Mouse (Mus musculus) myocyte (in vitro differentiated cells): ENCODE results near the gene Kif26b. TPM values are rescaled to one million over a fixed set of nuclear protein-coding genes. Genes with fewer than 3 reads are reported as not detected.

Experiments
- H3K27me3 ChIP-seq: one replicate; pipeline ENCODE4 v1.6.1; 2011; ENCODE audit not compliant: control insufficient read depth, insufficient read depth, insufficient read length
- H3K36me3 ChIP-seq: one replicate; pipeline ENCODE4 v1.6.1; 2011; ENCODE audit not compliant: control insufficient read depth, insufficient read depth
- H3K4me2 ChIP-seq: one replicate; pipeline ENCODE4 v1.6.1; 2011; ENCODE audit warnings: low read depth, control low read depth
- H3K4me3 ChIP-seq: one replicate; pipeline ENCODE4 v1.5.1; 2011; ENCODE audit warnings: mild to moderate bottlenecking, control low read depth, moderate library complexity
- H3K79me2 ChIP-seq: one replicate; pipeline ENCODE4 v1.6.1; 2011; ENCODE audit not compliant: control insufficient read depth, insufficient read depth
- H3ac ChIP-seq: one replicate; pipeline ENCODE4 v1.6.1; 2011; ENCODE audit not compliant: control insufficient read depth, insufficient read length
- CEBPB ChIP-seq: IDR thresholded peaks from 2 replicates; pipeline ENCODE4 v1.6.1; 2011; ENCODE audit warnings: mild to moderate bottlenecking, moderate library complexity; ENCODE audit not compliant: poor library complexity, insufficient read depth, severe bottlenecking
- E2F4 ChIP-seq: IDR thresholded peaks from one replicate; pipeline ENCODE4 v1.6.1; 2011; ENCODE audit warnings: mild to moderate bottlenecking, control low read depth, moderate library complexity; ENCODE audit not compliant: insufficient read depth
- MAX ChIP-seq: IDR thresholded peaks from one replicate; pipeline ENCODE4 v1.6.1; 2011; ENCODE audit warnings: low read depth, mild to moderate bottlenecking, control low read depth
- MYOD1 ChIP-seq, 3 experiments: IDR thresholded peaks; one replicate each; pipeline ENCODE4 v1.6.1; 2011; ENCODE audit warnings: control low read depth in 2 of 3, low read depth in 2 of 3, mild to moderate bottlenecking in 2 of 3, moderate library complexity in 1 of 3; ENCODE audit not compliant: insufficient read length in 2 of 3, control insufficient read depth in 1 of 3
- MYOG ChIP-seq, 3 experiments: IDR thresholded peaks; one replicate each; pipeline ENCODE4 v1.6.1; 2011; ENCODE audit warnings: control low read depth in 2 of 3, low read depth in 2 of 3, mild to moderate bottlenecking in 2 of 3; ENCODE audit not compliant: insufficient read length in 2 of 3, control insufficient read depth in 1 of 3, insufficient read depth in 1 of 3
- POLR2A ChIP-seq: IDR thresholded peaks from one replicate; pipeline ENCODE4 v1.6.1; 2011; ENCODE audit warnings: low read depth, mild to moderate bottlenecking, control low read depth, moderate library complexity; ENCODE audit not compliant: insufficient read length
- POLR2AphosphoS2 ChIP-seq: IDR thresholded peaks from one replicate; pipeline ENCODE4 v1.6.1; 2011; ENCODE audit warnings: low read depth, control low read depth; ENCODE audit not compliant: insufficient read length
- REST ChIP-seq: IDR thresholded peaks from one replicate; pipeline ENCODE4 v1.6.1; 2011; ENCODE audit warnings: mild to moderate bottlenecking, control low read depth, moderate library complexity; ENCODE audit not compliant: insufficient read depth, insufficient read length
- SRF ChIP-seq: IDR thresholded peaks from one replicate; pipeline ENCODE4 v1.6.1; 2011; ENCODE audit warnings: low read depth; ENCODE audit not compliant: control insufficient read depth, insufficient read length
- TCF12 ChIP-seq: IDR thresholded peaks from one replicate; pipeline ENCODE4 v1.6.1; 2011; ENCODE audit warnings: mild to moderate bottlenecking, control low read depth; ENCODE audit not compliant: poor library complexity, insufficient read depth, severe bottlenecking
- TCF3 ChIP-seq: IDR thresholded peaks from one replicate; pipeline ENCODE4 v1.6.1; 2011; ENCODE audit warnings: low read depth, control low read depth; ENCODE audit not compliant: insufficient read length
- USF1 ChIP-seq: IDR thresholded peaks from one replicate; pipeline ENCODE4 v1.6.1; 2011; ENCODE audit warnings: low read depth, mild to moderate bottlenecking, control low read depth, moderate library complexity
- polyA plus RNA-seq: library from polyadenylated mRNA; unstranded; fragments of >200 nt; fragmentation: generic; extraction: Trizol; gene quantifications from one replicate; pipeline ENCODE4 v1.2.1, GENCODE M21; 2012; ENCODE audit warnings: missing spikeins

The Kif26b gene
- polyA plus RNA-seq, 1 experiment = 5.9 TPM

DNA sequence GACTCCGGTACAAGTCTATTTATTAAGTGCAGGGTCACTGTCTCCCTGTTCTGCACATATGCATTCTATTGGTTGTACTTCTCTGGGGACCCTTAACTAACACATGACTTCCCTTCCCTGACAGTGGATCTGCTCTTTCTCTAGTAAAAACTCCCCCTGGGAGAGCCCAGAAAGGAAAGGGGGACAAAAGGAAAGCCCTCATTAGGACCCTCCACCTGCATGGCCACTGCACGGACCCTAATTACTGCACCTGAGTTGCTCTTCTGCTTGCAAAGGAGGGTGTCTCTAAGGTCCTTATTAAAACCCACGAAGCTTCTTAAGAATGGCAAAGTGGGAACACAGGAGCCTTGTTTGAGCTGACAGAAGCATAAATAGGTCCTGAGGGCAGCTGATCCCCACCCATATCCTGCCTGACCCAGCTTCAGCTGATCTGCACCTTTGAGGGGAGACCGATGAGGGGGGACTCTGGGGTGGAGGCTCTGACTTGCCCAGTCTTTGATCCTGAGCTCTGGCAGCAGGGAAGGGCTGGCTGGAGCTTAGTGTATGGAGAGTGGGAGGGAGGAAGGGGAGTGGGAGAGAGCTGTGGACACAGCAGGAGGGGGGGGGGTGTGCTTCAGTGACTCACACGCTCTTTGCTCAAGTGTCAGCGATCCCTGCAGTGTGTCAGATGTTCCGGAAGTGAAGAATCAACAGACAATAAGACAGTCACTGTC is 413.5 kb downstream of the Kif26b start:
- Histone ChIP-seq H3ac (no peak overlapping the region), H3K36me3 (no peaks in the 10 kb centered on the region), H3K4me3 (no peak overlapping the region), H3K27me3 (no peaks in the 10 kb centered on the region), H3K79me2 (no peaks in the 10 kb centered on the region), H3K4me2 (peak overlapping the region; percentile 42)
- TF ChIP-seq MYOD1 (IDR thresholded peaks at IDR 0.05; ENCODE audit: control insufficient read depth in 1 of 3, insufficient read length in 2 of 3, low read depth in 2 of 3) (peak in 1 of 3 experiments; percentile 4), CEBPB (no peak)

DNA sequence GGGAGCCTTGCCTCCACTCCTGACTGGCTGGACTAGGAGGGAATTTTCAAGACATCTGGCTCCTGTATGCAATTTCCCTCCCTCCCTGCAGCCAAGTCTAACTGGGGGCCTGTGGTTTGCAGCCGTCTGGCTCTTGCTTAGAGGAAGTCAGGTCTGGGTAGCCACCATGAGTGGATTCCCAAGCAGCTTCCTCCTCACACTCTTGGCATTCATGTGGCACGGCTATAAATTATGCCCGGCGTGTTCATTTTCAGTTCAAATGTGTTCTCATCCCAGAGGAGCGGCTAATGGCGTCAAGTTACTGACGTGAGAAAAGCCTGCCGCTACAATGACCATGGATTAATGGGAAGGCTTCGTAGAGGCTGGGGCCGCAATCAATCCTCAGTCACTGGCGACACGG is 424.0 kb downstream of the Kif26b start:
- H3K27me3 ChIP-seq = no peaks in the 10 kb centered on the region
- H3K36me3 ChIP-seq = no peaks in the 10 kb centered on the region
- no peaks in the 10 kb centered on the region for H3K79me2 ChIP-seq
- H3ac ChIP-seq = no peak overlapping the region
- TF ChIP-seq MYOG (IDR thresholded peaks at IDR 0.05; ENCODE audit: control insufficient read depth in 1 of 3, insufficient read depth in 1 of 3, insufficient read length in 2 of 3, low read depth in 2 of 3) (no peak), SRF (no peak), MAX (no peak), MYOD1 (IDR thresholded peaks at IDR 0.05; ENCODE audit: control insufficient read depth in 1 of 3, insufficient read length in 2 of 3, low read depth in 2 of 3) (no peak), E2F4 (no peak), POLR2A (no peak), CEBPB (no peak), TCF3 (no peak), USF1 (no peak), TCF12 (no peak), REST (no peak), POLR2AphosphoS2 (no peak)
- no peak overlapping the region for H3K4me3 ChIP-seq
- H3K4me2 ChIP-seq = no peak overlapping the region

DNA sequence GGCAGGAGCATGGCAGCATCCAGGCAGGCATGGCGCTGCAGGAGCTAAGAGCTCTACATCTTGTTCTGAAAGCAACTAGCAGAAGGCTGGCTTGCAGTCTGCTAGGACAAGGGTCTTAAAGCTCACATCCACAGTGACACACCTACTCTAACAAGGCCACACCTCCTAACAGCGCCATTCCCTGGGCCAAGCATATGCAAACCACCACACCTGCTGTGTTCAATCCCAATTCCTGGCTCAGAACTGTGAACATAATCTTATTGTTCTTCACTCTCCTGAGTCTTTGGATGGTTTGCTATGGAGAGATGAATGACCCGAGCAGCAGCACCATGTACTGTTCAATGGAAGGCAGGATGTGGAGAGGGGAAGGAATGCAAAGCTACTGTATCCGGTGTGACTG is 429.7 kb downstream of the Kif26b start:
- TF ChIP-seq POLR2AphosphoS2 (no peak), MYOD1 (IDR thresholded peaks at IDR 0.05; ENCODE audit: control insufficient read depth in 1 of 3, insufficient read length in 2 of 3, low read depth in 2 of 3) (peak in 1 of 3 experiments; percentile 32)
- Histone ChIP-seq H3K79me2 (no peaks in the 10 kb centered on the region), H3K4me2 (no peak overlapping the region), H3ac (no peak overlapping the region), H3K36me3 (no peaks in the 10 kb centered on the region), H3K4me3 (no peak overlapping the region), H3K27me3 (no peaks in the 10 kb centered on the region)

DNA sequence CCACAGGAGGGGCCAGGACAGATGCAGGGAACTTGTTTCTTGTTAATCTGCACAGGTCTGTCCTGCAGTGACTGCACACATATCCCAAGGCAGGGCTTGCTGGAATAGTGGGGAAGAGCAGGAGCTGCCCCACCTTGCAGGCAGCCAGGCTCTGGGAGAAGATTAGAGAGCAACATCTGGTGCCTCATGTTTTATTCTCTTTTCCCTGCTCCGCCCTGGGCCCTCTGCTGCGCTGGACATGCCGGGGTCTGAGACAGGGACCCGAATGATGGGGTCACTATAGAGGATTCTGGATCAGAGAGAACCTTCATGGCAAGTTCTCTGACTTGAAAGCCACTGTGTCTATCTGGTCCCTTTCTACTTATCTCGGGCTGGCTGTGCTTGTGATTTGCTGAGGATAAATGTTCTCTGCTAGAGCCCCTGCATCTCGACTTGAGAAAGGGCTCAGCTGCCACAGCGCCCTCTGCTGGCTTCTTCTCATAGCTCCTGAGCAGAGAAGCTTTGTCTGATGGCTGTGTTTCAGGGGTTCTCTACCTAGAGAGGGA is 431.2 kb downstream of the Kif26b start:
- H3K4me2 ChIP-seq = no peak overlapping the region
- H3ac ChIP-seq = no peak overlapping the region
- H3K4me3 ChIP-seq = no peak overlapping the region
- no peaks in the 10 kb centered on the region for H3K27me3 ChIP-seq
- H3K36me3 ChIP-seq = no peaks in the 10 kb centered on the region
- TF ChIP-seq CEBPB (no peak), POLR2AphosphoS2 (no peak), TCF3 (no peak), REST (no peak)
- H3K79me2 ChIP-seq = no peaks in the 10 kb centered on the region

GRCm38 (mm10) chr1:178961661-178962060 is 432.7 kb downstream of the Kif26b start:
- no peaks in the 10 kb centered on the region for H3K36me3 ChIP-seq
- no peak overlapping the region for H3ac ChIP-seq
- no peaks in the 10 kb centered on the region for H3K27me3 ChIP-seq
- H3K4me2 ChIP-seq = no peak overlapping the region
- TF ChIP-seq MYOD1 (IDR thresholded peaks at IDR 0.05; ENCODE audit: control insufficient read depth in 1 of 3, insufficient read length in 2 of 3, low read depth in 2 of 3) (no peak), TCF12 (no peak), CEBPB (no peak), E2F4 (no peak), POLR2AphosphoS2 (no peak), TCF3 (no peak), USF1 (no peak)
- H3K4me3 ChIP-seq = no peak overlapping the region
- H3K79me2 ChIP-seq = no peaks in the 10 kb centered on the region

DNA sequence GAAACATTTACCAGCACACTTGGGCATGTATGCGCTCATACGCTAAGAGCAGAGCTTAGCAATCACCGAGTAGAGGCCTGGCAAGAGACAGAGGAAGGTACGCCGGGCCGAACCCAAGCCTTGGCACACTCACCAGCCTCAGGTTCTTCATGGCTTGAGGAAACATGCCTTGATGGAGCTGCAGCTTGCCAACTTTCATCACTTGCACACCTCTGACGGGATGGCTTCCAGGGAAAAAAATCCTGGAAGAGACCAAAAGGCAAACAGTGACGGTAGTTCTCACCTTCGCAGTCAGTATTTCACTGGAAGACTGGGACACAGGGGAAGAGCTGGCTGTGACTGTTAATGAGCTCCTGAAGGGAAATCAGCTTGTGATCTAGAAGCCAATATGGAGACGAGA is 443.1 kb downstream of the Kif26b start:
- H3K4me2 ChIP-seq = no peak overlapping the region
- no peak overlapping the region for H3K4me3 ChIP-seq
- no peak overlapping the region for H3ac ChIP-seq
- H3K27me3 ChIP-seq = no peaks in the 10 kb centered on the region
- H3K36me3 ChIP-seq = peaks cover 3% of the 10 kb centered on the region
- no peaks in the 10 kb centered on the region for H3K79me2 ChIP-seq
- TF ChIP-seq USF1 (no peak), REST (no peak), MYOD1 (IDR thresholded peaks at IDR 0.05; ENCODE audit: control insufficient read depth in 1 of 3, insufficient read length in 2 of 3, low read depth in 2 of 3) (no peak), E2F4 (no peak), SRF (no peak), TCF3 (no peak), POLR2AphosphoS2 (no peak), TCF12 (no peak), MYOG (IDR thresholded peaks at IDR 0.05; ENCODE audit: control insufficient read depth in 1 of 3, insufficient read depth in 1 of 3, insufficient read length in 2 of 3, low read depth in 2 of 3) (no peak), CEBPB (no peak), POLR2A (no peak), MAX (no peak)
